Mouse (Mus musculus): ENCODE measurements around the gene Fbxl4.
"Not testable (repeated sequence)": the region's sequence is repeated elsewhere in the genome, so short reads cannot be mapped to it uniquely, and the experiment has no call there.

Fbxl4 gene

GRCm38 (mm10) chr4:22357266-22357930 lies at the start of gene Fbxl4:
Fbxl4 (plus strand) TSS chr4:22357543.
- peak; percentile 89 for DNase-seq

GRCm38 (mm10) chr4:22314564-22314963 lies 42.8 kb upstream of the Fbxl4 start:
- no peak for DNase-seq

GRCm38 (mm10) chr4:22342816-22343573 lies 14.3 kb upstream of the Fbxl4 start:
- no peak for DNase-seq

GRCm38 (mm10) chr4:22349086-22349485 lies 8.3 kb upstream of the Fbxl4 start:
- DNase-seq = not testable (repeated sequence)

- DNase-seq = no peak
Measured at GRCm38 (mm10) chr4:22357931-22358300, 573 bp downstream of the Fbxl4 start.

- no peak for DNase-seq
Measured at GRCm38 (mm10) chr4:22358487-22358886, 1.1 kb downstream of the Fbxl4 start.

- DNase-seq = no peak
Measured at GRCm38 (mm10) chr4:22367368-22367767, 10.0 kb downstream of the Fbxl4 start.

GRCm38 (mm10) chr4:22378516-22378915 lies 21.2 kb downstream of the Fbxl4 start:
- no peak for DNase-seq

GRCm38 (mm10) chr4:22380646-22381045 lies 23.3 kb downstream of the Fbxl4 start:
- no peak for DNase-seq

GRCm38 (mm10) chr4:22383528-22384265 lies 26.4 kb downstream of the Fbxl4 start:
- DNase-seq = no peak

- no peak for DNase-seq
Measured at GRCm38 (mm10) chr4:22390045-22390444, 32.7 kb downstream of the Fbxl4 start.

GRCm38 (mm10) chr4:22392777-22393473 lies 35.6 kb downstream of the Fbxl4 start:
- peak; percentile 39 for DNase-seq

- DNase-seq = no peak
Measured at GRCm38 (mm10) chr4:22395404-22395803, 38.1 kb downstream of the Fbxl4 start.

GRCm38 (mm10) chr4:22396484-22397000 lies 39.2 kb downstream of the Fbxl4 start:
- no peak for DNase-seq

- DNase-seq = no peak
Measured at GRCm38 (mm10) chr4:22397003-22397402, 39.7 kb downstream of the Fbxl4 start.

- DNase-seq = no peak
Measured at GRCm38 (mm10) chr4:22402032-22402431, 44.7 kb downstream of the Fbxl4 start.

GRCm38 (mm10) chr4:22402930-22403329 lies 45.6 kb downstream of the Fbxl4 start:
- no peak for DNase-seq

GRCm38 (mm10) chr4:22420627-22421026 lies 63.3 kb downstream of the Fbxl4 start:
- DNase-seq = no peak

- DNase-seq = no peak
Measured at GRCm38 (mm10) chr4:22422400-22422799, 65.1 kb downstream of the Fbxl4 start.

GRCm38 (mm10) chr4:22428150-22428549 lies 70.8 kb downstream of the Fbxl4 start:
- no peak for DNase-seq

- no peak for DNase-seq
Measured at GRCm38 (mm10) chr4:22469575-22469974, 112.2 kb downstream of the Fbxl4 start.

GRCm38 (mm10) chr4:22476967-22477710 lies 119.8 kb downstream of the Fbxl4 start:
- peak; percentile 72 for DNase-seq

Data from right cerebral cortex, adult 18-20 months (tissue).